Mouse (Mus musculus) testis, adult 2 months (tissue): Measurements from ENCODE around the gene Slc51a. TPM values are rescaled to one million over a fixed set of nuclear protein-coding genes. Genes with fewer than 3 reads are reported as not detected.

ENCODE experiments used
- H3K27ac ChIP-seq: fragments of 200-500 bp; 2 replicates; pipeline ENCODE4 v1.5.1; 2012; ENCODE audit warnings: low read depth, low read length; ENCODE audit not compliant: control insufficient read depth, insufficient read depth
- H3K27me3 ChIP-seq: fragments of 200-500 bp; 2 replicates; pipeline ENCODE4 v1.6.1; 2012; ENCODE audit warnings: mild to moderate bottlenecking, low read length, moderate library complexity; ENCODE audit not compliant: control insufficient read depth, insufficient read depth
- H3K36me3 ChIP-seq: fragments of 200-500 bp; 2 replicates; pipeline ENCODE4 v1.6.1; 2012; ENCODE audit warnings: mild to moderate bottlenecking, low read length; ENCODE audit not compliant: control insufficient read depth, insufficient read depth
- H3K4me1 ChIP-seq: fragments of 200-500 bp; 2 replicates; pipeline ENCODE4 v1.6.1; 2012; ENCODE audit warnings: low read length; ENCODE audit not compliant: control insufficient read depth, insufficient read depth
- H3K4me3 ChIP-seq: fragments of 200-500 bp; 2 replicates; pipeline ENCODE4 v1.5.1; 2012; ENCODE audit warnings: low read depth, mild to moderate bottlenecking, low read length, moderate library complexity, mixed read lengths; ENCODE audit not compliant: control insufficient read depth
- CTCF ChIP-seq: fragments of 200-500 bp; IDR thresholded peaks from 2 replicates; pipeline ENCODE4 v1.5.1; 2012; ENCODE audit warnings: low read depth, mild to moderate bottlenecking, inconsistent platforms, low read length, moderate library complexity; ENCODE audit not compliant: control insufficient read depth, insufficient read depth, insufficient replicate concordance
- POLR2A ChIP-seq: fragments of 200-500 bp; IDR thresholded peaks from 2 replicates; pipeline ENCODE4 v1.6.1; 2012; ENCODE audit warnings: low read depth, mild to moderate bottlenecking, inconsistent platforms, low read length, moderate library complexity; ENCODE audit not compliant: control insufficient read depth
- polyA plus RNA-seq: library from polyadenylated mRNA; depleted of rRNA; stranded (reverse); fragments of >200 nt; gene quantifications from 2 replicates; pipeline ENCODE4 v1.2.3, GENCODE M21; 2012; rRNA removed

Slc51a gene
- polyA plus RNA-seq, result 0.49 and 0.87 TPM in 2 replicates

GRCm38 (mm10) chr16:32487234-32488111 is at the start of gene Slc51a:
Gene Slc51a (minus strand): TSS chr16:32487879.
- Histone ChIP-seq H3K36me3 (no peaks in the 10 kb centered on the region), H3K4me1 (no peaks in the 10 kb centered on the region), H3K4me3 (no peak within 1 kb of the TSS), H3K27ac (no peak within 1 kb of the TSS), H3K27me3 (no peaks in the 10 kb centered on the region)
- no peak for TF ChIP-seq CTCF
- TF ChIP-seq POLR2A, result no peak

GRCm38 (mm10) chr16:32535157-32535751 is 47.6 kb upstream of the Slc51a start:
- no peaks in the 10 kb centered on the region for H3K27me3 ChIP-seq
- TF ChIP-seq POLR2A (no peak), CTCF (no peak)
- H3K27ac ChIP-seq, result no peak overlapping the region
- no peak overlapping the region for H3K4me3 ChIP-seq
- no peaks in the 10 kb centered on the region for H3K36me3 ChIP-seq
- no peaks in the 10 kb centered on the region; the same call in 1 of the 2 replicates for H3K4me1 ChIP-seq

GRCm38 (mm10) chr16:32532878-32533826 is 45.5 kb upstream of the Slc51a start:
- Histone ChIP-seq H3K4me3 (no peak overlapping the region), H3K36me3 (no peaks in the 10 kb centered on the region), H3K27me3 (no peaks in the 10 kb centered on the region), H3K27ac (no peak overlapping the region), H3K4me1 (no peaks in the 10 kb centered on the region)
- TF ChIP-seq POLR2A (no peak), CTCF (no peak)

DNA sequence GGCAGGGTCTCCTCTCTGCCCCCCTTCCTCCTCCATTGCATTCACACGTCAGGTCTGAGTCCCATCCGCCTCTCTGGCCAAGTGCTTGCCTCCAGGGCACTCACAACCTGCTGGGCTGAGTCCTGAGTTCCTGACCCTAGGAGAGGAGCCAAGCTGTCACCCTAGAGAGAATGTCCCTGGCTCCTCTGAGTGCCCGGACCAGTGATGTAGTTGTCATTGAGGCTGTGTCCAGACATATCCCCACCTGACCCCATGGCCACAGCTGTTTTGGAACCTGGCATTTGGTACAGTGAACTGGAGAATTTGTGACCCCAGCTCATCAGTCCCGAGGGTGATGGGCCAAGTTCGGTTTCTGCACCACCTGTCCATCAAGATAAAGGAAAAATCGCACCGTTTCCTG is 39.2 kb upstream of the Slc51a start:
- Histone ChIP-seq H3K4me1 (no peaks in the 10 kb centered on the region), H3K27me3 (no peaks in the 10 kb centered on the region), H3K4me3 (no peak overlapping the region), H3K36me3 (no peaks in the 10 kb centered on the region), H3K27ac (no peak overlapping the region)
- TF ChIP-seq POLR2A, result no peak

- H3K27ac ChIP-seq, result no peak overlapping the region
- no peak overlapping the region for H3K4me3 ChIP-seq
- H3K27me3 ChIP-seq, result no peaks in the 10 kb centered on the region
- no peaks in the 10 kb centered on the region for H3K4me1 ChIP-seq
- no peaks in the 10 kb centered on the region for H3K36me3 ChIP-seq
- TF ChIP-seq POLR2A (no peak), CTCF (no peak)
Measured at GRCm38 (mm10) chr16:32524244-32524615, 36.6 kb upstream of the Slc51a start.

- Histone ChIP-seq H3K27me3 (no peaks in the 10 kb centered on the region), H3K36me3 (no peaks in the 10 kb centered on the region), H3K4me3 (no peak overlapping the region), H3K4me1 (no peaks in the 10 kb centered on the region), H3K27ac (no peak overlapping the region)
- TF ChIP-seq POLR2A, result no peak
- TF ChIP-seq CTCF, result no peak
Measured at GRCm38 (mm10) chr16:32523462-32524243, 36.0 kb upstream of the Slc51a start.

- no peak for TF ChIP-seq CTCF
- TF ChIP-seq POLR2A, result no peak
- Histone ChIP-seq H3K4me3 (no peak overlapping the region), H3K27ac (no peak overlapping the region), H3K36me3 (no peaks in the 10 kb centered on the region), H3K27me3 (no peaks in the 10 kb centered on the region), H3K4me1 (no peaks in the 10 kb centered on the region)
Measured at GRCm38 (mm10) chr16:32522578-32523194, 35.0 kb upstream of the Slc51a start.
